Mouse (Mus musculus) spleen, adult 2 months (tissue): ENCODE data around the gene Fam206a. TPM values are rescaled to one million over a fixed set of nuclear protein-coding genes. Genes with fewer than 3 reads are reported as not detected.

Experiments used
- DNase-seq, 2 experiments: peaks; one replicate each; pipeline versions ENCODE4 v3.0.0 to v3.0.0-alpha.2; 2012 to 2021; ENCODE audit warnings: low spot score in 2 of 2, low read depth in 1 of 2
- H3K27ac ChIP-seq: fragments of 200-500 bp; 2 replicates; pipeline ENCODE4 v1.5.1; 2012; ENCODE audit warnings: low read length, inconsistent platforms; ENCODE audit not compliant: insufficient read depth
- H3K27me3 ChIP-seq: fragments of 200-500 bp; 2 replicates; pipeline ENCODE4 v1.6.1; 2012; ENCODE audit warnings: mild to moderate bottlenecking, moderate library complexity, low read length, inconsistent platforms; ENCODE audit not compliant: control insufficient read depth, insufficient read depth
- H3K36me3 ChIP-seq: fragments of 200-500 bp; 2 replicates; pipeline ENCODE4 v1.6.1; 2012; ENCODE audit warnings: mild to moderate bottlenecking, low read length, inconsistent platforms; ENCODE audit not compliant: control insufficient read depth, insufficient read depth
- H3K4me1 ChIP-seq: fragments of 200-500 bp; 2 replicates; pipeline ENCODE4 v1.6.1; 2011; ENCODE audit warnings: inconsistent platforms; ENCODE audit not compliant: control insufficient read depth, insufficient read depth, insufficient read length
- H3K4me3 ChIP-seq: fragments of 200-500 bp; 2 replicates; pipeline ENCODE4 v1.5.1; 2011; ENCODE audit warnings: mild to moderate bottlenecking, inconsistent platforms; ENCODE audit not compliant: insufficient read depth, insufficient read length; ENCODE audit errors: extremely low read depth
- CTCF ChIP-seq: fragments of 200-500 bp; IDR thresholded peaks from 2 replicates; pipeline ENCODE4 v1.5.1; 2011; ENCODE audit warnings: mild to moderate bottlenecking, inconsistent platforms; ENCODE audit not compliant: insufficient read depth, insufficient read length, insufficient replicate concordance; ENCODE audit errors: extremely low read depth
- POLR2A ChIP-seq: fragments of 200-500 bp; IDR thresholded peaks from 2 replicates; pipeline ENCODE4 v1.6.1; 2011; ENCODE audit warnings: low read depth, low read length, inconsistent platforms
- WGBS: fragments of 180-500 bp; shearing (Covaris S2); methylation state at CpG from one replicate; pipeline ENCODE4 v1.1.7; 2018; 5-methylcytosine and 5-hydroxymethylcytosine counted together
- polyA plus RNA-seq: library from polyadenylated mRNA; depleted of rRNA; stranded (reverse); fragments of >200 nt; gene quantifications from 2 replicates; pipeline ENCODE4 v1.2.3, GENCODE M21; 2012; rRNA removed

Fam206a gene
- polyA plus RNA-seq, 1 experiment = 3.1 TPM

DNA sequence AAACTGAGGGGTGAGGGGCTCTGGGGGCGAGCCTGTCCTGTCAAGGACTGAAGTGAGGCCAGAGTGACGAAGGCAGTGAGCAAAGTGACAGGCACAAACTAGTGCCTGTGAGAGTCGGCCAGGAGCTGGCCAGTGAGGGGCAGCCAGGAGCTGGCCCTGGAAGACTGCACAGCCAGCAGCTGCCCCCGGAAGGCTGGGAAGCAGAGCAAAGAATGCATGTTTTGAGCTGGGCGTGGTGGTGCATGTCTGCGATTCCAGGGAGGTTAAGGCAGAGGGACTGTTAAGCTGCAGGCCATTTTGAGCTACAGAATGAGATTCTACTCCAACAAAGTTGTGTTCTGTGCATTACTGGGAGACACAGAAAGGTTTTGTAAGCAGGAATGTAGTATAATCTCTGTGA, 48.6 kb downstream of the Fam206a start:
- 79% methylated on average over 6 of the region's 6 CpGs for WGBS
- H3K4me3 ChIP-seq = no peak overlapping the region
- no peaks in the 10 kb centered on the region for H3K27me3 ChIP-seq
- no peak for DNase-seq
- no peaks in the 10 kb centered on the region for H3K36me3 ChIP-seq
- H3K27ac ChIP-seq = no peak overlapping the region
- TF ChIP-seq CTCF = no peak
- TF ChIP-seq POLR2A = no peak
- no peaks in the 10 kb centered on the region for H3K4me1 ChIP-seq

DNA sequence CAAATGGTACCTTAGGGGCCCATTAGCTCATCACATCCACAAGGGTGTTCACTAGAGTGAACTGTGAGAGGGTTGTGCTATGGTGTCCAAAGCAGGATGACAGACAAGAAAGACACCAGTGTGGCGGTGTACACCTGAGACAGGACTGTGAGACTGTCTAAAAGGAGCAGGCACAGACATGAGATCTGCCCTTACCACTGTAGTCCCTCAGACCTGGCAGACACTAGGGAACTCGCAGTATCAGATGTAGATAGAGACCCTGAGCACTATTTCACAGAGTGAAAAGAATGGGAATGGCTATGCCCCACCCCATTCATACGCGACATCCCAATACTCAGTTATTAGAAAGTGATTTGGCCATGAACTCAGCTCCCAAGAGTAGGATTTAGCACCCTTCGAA, 53.8 kb downstream of the Fam206a start:
- WGBS = 88% methylated on average over 5 of the region's 5 CpGs
- no peak for DNase-seq
- Histone ChIP-seq H3K4me1 (no peaks in the 10 kb centered on the region), H3K36me3 (no peaks in the 10 kb centered on the region), H3K27ac (no peak overlapping the region), H3K27me3 (no peaks in the 10 kb centered on the region), H3K4me3 (no peak overlapping the region)
- TF ChIP-seq CTCF (no peak), POLR2A (no peak)

DNA sequence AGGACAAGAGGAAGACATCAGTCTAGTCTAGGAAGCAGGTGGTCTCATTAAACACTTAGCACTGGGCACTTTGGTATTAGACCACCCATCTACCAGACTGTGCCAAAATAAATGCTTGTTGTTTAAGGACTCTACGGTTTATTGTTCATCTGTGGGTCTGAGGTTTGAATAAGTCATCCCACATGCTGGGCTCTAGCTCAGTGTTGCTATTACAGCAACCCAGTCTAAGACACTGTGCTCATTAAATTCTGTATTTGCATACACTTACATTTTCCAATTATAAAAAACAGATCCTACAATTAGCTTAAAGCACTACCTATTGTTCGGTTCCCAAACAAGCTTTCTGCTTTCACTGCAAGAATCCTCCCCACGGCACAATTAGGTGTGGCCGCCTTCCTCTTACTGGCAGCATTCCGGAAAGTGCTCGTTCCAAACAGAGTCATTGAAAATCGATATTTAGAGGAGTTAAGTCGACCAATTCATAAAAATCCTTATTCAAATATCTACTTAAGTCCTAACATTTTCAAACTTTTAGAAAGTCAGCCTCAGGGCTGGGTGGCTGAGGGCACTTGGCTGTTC, 54.3 kb downstream of the Fam206a start:
- H3K36me3 ChIP-seq = no peaks in the 10 kb centered on the region
- no peak for DNase-seq
- no peak overlapping the region for H3K27ac ChIP-seq
- TF ChIP-seq POLR2A (no peak), CTCF (no peak)
- WGBS = 85% methylated on average over 8 of the region's 8 CpGs
- no peak overlapping the region for H3K4me3 ChIP-seq
- H3K27me3 ChIP-seq = no peaks in the 10 kb centered on the region
- no peaks in the 10 kb centered on the region for H3K4me1 ChIP-seq

DNA sequence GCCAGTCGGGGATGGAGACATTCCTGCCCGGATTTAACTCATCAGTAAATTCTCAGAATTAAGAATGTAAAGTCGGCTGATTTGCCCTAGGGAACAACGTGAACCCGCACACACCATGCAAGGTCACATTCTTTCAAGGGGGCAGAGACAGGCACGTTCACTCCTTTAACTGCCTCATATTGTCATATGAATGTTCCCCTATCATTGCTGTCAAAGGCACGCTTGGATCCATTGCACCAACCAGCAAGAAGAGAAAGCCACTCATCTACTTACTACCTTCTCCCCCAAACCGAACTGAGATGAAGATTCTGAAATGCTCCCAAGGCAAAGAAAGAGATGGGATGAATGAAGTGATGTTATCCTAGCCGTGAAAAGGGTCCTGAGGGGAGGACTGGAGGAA, 56.6 kb downstream of the Fam206a start:
- WGBS = 88% methylated on average over 9 of the region's 9 CpGs
- H3K4me1 ChIP-seq = peaks cover 2% of the 10 kb centered on the region; the same call in 1 of the 2 replicates
- no peak for DNase-seq
- H3K27me3 ChIP-seq = no peaks in the 10 kb centered on the region
- no peak for TF ChIP-seq CTCF
- no peak for TF ChIP-seq POLR2A
- no peaks in the 10 kb centered on the region for H3K36me3 ChIP-seq
- no peak overlapping the region for H3K4me3 ChIP-seq
- no peak overlapping the region for H3K27ac ChIP-seq

Other genes starting within 250 kb of the Fam206a start
- not detected in 2 replicates for gene Gm26657, start 62.3 kb upstream of the Fam206a start, polyA plus RNA-seq
- 0.12 TPM in 1 of 2 replicates, not detected in the other for gene Actl7b, start 60.9 kb upstream of the Fam206a start, polyA plus RNA-seq
- not detected in 2 replicates for gene Actl7a, start 58.9 kb upstream of the Fam206a start, polyA plus RNA-seq
- gene Elp1, start within 50 bp of the Fam206a start, polyA plus RNA-seq = 8.6 and 9.7 TPM in 2 replicates
- gene Ctnnal1, start 62.8 kb downstream of the Fam206a start, polyA plus RNA-seq = 1.7 and 2.0 TPM in 2 replicates
- 9.0 and 9.4 TPM in 2 replicates for gene Tmem245, start 145.1 kb downstream of the Fam206a start, polyA plus RNA-seq
- not detected in 2 replicates for gene Frrs1l, start 188.0 kb downstream of the Fam206a start, polyA plus RNA-seq